Mouse (Mus musculus) megakaryocyte, embryonic 14.5 days (primary cell): ENCODE measurements around the gene Ankar.

Source experiments
- FLI1 ChIP-seq: IDR thresholded peaks from 2 replicates; pipeline ENCODE4 v1.6.1; 2012; ENCODE audit warnings: low read length, inconsistent platforms, mixed read lengths
- GATA1 ChIP-seq: IDR thresholded peaks from 3 replicates; pipeline ENCODE4 v1.6.1; 2012; ENCODE audit warnings: mixed read lengths, low read length, inconsistent platforms, borderline replicate concordance

DNA sequence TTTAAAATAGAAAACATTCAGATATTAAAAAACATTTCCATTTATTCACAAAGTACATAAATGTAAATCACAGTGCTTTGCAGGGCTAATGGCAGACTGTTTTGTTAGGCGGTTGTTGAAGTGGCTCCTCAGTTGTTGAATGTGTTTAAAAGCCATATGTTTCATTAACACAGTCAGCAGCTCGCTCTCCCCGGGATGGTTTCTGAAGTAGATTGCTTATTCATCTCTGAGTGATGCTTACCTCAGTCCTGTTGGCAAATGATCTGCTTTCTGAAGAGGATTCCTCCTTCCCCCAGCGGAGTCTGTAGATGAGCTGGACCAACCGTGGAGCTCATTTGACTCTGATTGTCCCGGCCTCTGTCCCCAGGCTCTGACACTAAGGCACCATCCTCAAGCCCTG, 88.2 kb downstream of the Ankar start:
- TF ChIP-seq GATA1 (no peak), FLI1 (no peak)
